Mouse (Mus musculus): ENCODE data around the gene Smagp. TPM values are rescaled to one million over a fixed set of nuclear protein-coding genes. Genes with fewer than 3 reads are reported as not detected.

The Smagp gene
- polyA plus RNA-seq, 2 experiments from 2014 or later = not detected

DNA sequence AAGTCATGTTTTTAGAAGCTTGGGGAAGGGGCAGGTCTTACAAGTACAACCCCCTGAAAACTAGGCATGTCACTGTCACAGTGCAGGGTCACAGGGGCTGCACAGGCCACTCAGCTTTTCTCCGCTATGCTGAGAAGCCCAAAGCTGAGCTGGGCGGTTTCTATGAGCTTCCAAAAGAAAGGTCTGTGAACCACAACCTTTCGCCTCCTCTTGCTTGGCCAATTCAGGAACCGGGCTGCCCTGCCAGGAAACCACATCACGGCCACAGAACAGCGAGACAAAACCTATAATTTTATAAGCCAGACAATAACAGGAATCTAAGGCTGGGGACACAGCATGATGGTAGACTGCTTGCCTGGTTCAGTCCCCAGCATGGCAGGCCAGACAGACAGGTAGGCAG is 48.4 kb downstream of the Smagp start:
- no peak for ATAC-seq

DNA sequence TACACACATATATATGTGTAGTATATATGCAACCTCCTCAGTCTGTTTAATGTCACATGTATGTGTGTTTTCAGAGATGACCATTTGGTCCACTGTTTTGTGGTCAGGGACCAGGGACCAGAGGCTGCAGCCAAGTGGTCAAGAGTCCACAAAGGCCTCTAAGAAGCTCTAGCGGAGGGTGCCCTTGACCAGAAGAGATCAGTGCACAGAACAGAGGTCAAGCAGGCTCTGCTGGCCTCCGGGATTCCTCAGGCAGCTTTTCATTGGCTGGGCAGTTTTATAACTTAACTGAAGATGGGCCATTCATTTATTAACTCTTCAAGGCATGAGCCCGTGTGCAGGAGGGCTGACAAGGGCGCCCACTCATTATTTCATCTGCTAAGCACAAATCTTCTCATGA is 49.6 kb downstream of the Smagp start:
- ATAC-seq = no peak

DNA sequence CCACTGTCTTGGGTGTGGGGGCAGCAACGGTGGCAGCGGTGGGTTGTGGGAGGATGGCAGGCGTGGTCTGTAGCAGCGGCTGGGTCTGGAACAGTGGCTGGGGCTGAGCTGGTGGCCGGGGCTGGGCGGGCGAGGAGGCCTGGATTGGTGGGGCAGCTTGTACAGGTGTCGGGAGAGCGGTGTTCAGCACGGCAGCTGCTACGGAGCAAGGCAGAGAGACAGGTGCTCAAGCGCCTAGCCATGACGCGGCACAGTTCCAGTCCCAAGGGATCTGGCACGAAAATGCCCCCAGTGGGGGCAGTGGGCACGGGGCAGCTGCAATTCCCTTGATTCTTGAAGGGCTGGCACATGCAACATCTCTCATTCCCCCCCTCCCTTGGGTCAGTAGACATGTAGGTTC is 50.8 kb downstream of the Smagp start:
- no peak for ATAC-seq

DNA sequence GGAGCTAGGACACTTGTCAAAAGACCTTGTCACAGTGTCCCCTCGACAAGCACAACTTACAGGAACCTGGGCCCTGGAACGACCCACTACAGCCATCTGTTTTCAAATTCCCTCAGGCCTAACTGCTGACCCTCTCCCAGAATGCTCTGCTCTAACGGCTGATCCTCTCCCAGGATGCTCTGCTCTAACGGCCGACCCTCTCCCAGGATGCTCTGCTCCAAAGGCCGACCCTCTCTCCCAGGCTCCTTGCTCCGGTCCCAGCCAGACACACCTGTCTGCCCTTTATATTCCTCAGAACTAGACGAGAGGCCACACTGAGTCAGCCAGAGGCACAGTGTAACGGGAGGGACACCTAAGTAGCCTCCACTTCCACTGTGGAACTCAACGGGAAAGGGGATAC is 56.6 kb downstream of the Smagp start:
- no peak for ATAC-seq

DNA sequence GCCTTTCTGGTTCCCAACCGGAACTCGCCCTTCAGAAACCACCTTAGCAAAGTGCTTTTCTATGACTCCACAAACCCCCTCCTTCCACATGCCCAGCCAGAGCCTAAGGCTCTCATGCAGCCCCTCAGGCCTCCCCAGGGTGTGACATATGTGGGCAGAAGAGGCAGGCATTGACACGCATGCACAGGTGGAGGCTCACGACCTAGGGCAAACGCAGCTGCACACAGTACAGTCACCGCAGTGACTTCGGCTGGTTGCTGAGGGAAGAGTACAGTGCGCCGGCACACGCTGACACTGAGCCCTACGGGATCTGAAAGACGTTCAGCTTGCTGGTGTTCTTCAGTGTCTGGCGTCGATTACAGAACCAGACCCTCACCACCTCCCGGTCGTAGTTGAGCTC is 58.8 kb downstream of the Smagp start:
- ATAC-seq = no peak

DNA sequence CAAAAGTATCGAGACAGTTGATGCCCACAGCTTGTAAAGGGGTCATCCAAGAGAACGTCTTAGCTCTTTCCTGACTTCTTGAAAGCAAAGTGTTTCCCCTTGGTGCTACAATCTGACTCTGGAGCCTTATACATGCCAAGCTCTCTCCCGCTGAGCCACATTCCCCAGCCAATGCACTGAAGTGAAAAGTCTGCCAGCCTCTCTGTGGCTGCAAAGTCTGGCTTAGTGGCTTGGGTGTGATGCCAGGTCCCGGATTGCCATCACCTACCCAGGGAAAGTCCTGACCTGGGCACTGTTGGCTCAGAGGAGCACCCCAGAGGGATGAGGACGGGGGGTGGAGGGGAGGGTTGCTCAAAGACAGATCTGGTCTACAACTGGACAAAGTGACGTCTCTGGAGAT is 59.9 kb downstream of the Smagp start:
- ATAC-seq = no peak

DNA sequence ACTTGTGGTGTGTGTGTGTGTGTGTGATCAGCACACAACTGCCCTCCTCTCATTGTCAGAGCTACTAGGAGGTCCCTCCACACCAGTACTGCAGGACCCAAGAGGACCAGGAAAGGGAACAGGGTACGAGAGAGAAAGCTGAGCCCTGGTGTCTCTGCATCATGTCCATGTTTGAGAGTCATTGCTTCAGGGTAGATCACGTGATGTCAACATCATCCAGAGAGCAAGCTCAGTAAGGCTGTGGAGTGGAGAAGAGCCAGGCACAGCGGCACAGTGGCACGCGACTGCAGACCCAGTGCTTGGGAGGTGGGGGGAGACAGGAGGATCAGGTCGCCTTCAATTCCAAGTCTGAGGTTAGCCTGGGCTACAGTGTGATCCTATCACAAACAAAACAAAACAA is 60.3 kb downstream of the Smagp start:
- no peak for ATAC-seq

DNA sequence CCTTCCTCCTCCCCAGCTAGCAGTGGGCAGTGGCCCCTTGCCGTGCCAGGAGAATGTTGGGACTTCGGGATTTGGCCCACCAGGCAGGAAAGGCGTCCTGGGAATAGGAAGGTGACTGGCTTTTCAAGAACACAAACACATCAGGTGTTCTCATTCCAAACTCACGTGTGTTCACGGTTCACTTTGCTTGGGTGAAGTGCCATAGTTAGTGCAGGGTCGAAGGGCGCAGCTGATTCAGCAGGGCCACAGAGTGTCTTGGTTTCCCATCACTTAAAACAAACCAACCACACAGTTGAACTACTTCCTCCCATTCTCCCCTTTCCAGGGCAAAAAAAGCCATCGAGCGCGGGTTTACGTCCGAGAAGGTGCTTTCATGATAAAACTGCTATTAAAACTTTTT is 61.4 kb downstream of the Smagp start:
- ATAC-seq = no peak

DNA sequence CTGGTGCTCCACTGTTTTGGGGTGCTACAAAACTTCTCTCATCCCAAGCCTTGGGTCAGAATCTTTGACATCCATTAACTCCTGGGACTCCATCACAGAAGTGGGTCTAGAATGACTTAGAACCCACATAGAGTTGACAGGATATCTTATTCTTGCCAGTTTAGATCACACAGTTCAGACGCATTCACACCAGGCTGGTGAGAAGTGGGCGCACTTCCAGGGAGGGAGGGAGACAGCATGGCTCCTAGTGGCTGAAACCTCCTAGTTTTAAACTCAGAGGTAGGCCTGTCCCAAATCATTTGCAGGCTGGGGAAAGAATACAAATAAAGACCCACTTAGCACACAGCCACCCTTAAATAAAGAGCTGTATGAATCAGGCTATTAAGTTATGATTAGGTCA is 62.4 kb downstream of the Smagp start:
- ATAC-seq = no peak

DNA sequence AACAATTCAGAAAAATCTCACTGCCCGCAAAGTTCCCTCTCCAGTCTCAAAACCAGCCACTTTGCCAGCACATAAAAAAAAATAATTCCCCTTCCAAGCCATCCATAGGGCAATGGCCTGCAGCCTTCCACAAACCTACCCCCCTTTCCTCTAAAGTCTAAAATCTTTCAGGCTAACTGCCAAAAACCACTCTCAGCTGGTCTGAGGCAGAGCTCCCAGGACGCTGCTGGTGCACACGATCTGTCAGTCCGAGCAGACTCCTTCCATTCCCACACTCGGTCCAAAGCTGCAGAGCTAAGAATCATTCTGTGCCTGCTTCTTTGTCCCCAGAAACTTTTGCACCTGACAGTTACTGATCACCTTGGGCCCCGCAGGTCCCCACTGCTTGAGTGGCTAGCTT is 62.8 kb downstream of the Smagp start:
- ATAC-seq = no peak

Other genes starting within 250 kb of the Smagp start
- under 1 TPM in 1 of 2 experiments, not detected in 1; 0.33 TPM for gene Gm5475, start 214.8 kb downstream of the Smagp start, polyA plus RNA-seq (2017; shearing (Covaris generic))
- gene Slc11a2, start 211.9 kb downstream of the Smagp start, polyA plus RNA-seq (2017; shearing (Covaris generic)) = 10 to 100 TPM; 22.8 TPM
- 10 to 100 TPM; 31.4 to 33.0 TPM for gene Letmd1, start 167.9 kb downstream of the Smagp start, polyA plus RNA-seq (2017; shearing (Covaris generic))
- 1 to 10 TPM; 1.2 to 1.8 TPM for gene Csrnp2, start 141.5 kb downstream of the Smagp start, polyA plus RNA-seq (2017; shearing (Covaris generic))
- 1 to 10 TPM; 4.1 to 4.3 TPM for gene Tfcp2, start 84.9 kb downstream of the Smagp start, polyA plus RNA-seq (2017; shearing (Covaris generic))
- gene Pou6f1, start 37.0 kb downstream of the Smagp start, polyA plus RNA-seq (2017; shearing (Covaris generic)) = 1 to 10 TPM; 7.5 to 9.1 TPM
- gene Dazap2, start 21.6 kb downstream of the Smagp start, polyA plus RNA-seq (2017; shearing (Covaris generic)) = 100 to 1,000 TPM; 741 to 756 TPM
- 100 to 1,000 TPM; 348 to 423 TPM for gene Bin2, start 32.6 kb upstream of the Smagp start, polyA plus RNA-seq (2017; shearing (Covaris generic))
- gene Cela1, start 51.0 kb upstream of the Smagp start, polyA plus RNA-seq (2017; shearing (Covaris generic)) = 10 to 100 TPM in 1 of 2 experiments, 1 to 10 TPM in 1; 6.7 to 10.3 TPM
- gene Galnt6, start 92.4 kb upstream of the Smagp start, polyA plus RNA-seq (2017; shearing (Covaris generic)) = 10 to 100 TPM; 52.5 to 78.9 TPM
- 10 to 100 TPM in 1 of 2 experiments, 1 to 10 TPM in 1; 8.6 to 10.2 TPM for gene Slc4a8, start 124.8 kb upstream of the Smagp start, polyA plus RNA-seq (2017; shearing (Covaris generic))
- 1 to 10 TPM in 1 of 2 experiments, under 1 TPM in 1; 0.52 to 2.2 TPM for gene Scn8a, start 232.9 kb upstream of the Smagp start, polyA plus RNA-seq (2017; shearing (Covaris generic))